Mouse (Mus musculus) kidney, adult 2 months (tissue): ENCODE data around the gene Sgpp1.

Source experiments
- CTCF ChIP-seq: fragments of 200-500 bp; conservative IDR thresholded peaks from 2 replicates; pipeline ENCODE4 v1.5.1; 2011; ENCODE audit warnings: low read depth, mild to moderate bottlenecking, control low read depth, low read length, moderate library complexity, mixed read lengths; ENCODE audit not compliant: insufficient read depth, insufficient read length
- POLR2A ChIP-seq: fragments of 200-500 bp; IDR thresholded peaks from one replicate; pipeline ENCODE4 v1.6.1; 2011; ENCODE audit warnings: low read depth, low read length, control low read depth

DNA sequence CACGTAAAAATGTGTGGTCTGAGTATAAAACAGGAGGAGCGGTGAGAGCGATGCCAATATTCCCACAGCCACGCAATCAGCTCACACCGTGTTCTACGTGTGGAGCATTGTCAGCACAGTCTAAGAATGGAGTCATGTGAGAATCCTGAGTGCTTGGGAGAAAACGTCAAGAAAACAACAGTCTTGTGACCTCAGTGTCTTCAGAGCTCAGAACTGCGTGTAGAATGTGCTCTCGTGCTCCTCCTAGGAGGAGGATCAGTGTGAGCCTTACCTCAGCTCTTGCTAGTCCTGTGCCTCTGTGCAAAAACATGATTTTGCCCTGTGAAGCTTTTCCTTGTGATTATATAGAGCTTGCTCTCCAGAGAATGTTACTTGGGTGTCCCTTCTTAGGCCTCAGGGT lies 14.5 kb downstream of the Sgpp1 start:
- TF ChIP-seq POLR2A (no peak), CTCF (no peak)
